Mouse (Mus musculus): ENCODE data around the gene Fbxo34. TPM values are rescaled to one million over a fixed set of nuclear protein-coding genes. Genes with fewer than 3 reads are reported as not detected.
A peak's percentile ranks its signal among the peaks of the same experiment; 100 is the strongest.
"Not testable (repeated sequence)": the region's sequence is repeated elsewhere in the genome, so short reads cannot be mapped to it uniquely, and the experiment has no call there.

Fbxo34 gene
- polyA plus RNA-seq, 1 experiment from 2014 or later: 24.8 TPM

DNA sequence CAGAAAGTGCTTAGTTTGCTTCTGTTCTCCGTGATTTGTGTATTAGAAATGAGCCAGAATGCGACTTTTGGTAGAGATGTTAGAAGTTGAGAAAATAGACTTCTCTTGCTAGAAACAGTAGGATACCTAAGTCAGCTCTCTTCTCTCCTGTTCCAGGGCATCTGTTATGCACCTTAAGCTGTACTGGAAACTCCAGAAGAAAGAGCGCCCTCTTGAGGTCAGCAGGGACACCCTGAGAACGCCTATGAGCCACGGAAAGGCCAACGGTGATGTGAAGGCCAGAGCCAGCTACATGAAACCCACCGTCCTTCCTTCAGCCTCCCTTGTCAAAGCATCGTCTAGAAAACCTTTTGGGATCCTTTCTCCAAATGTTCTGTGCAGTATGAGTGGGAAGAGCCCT is 78.8 kb downstream of the Fbxo34 start:
- Histone ChIP-seq H3K27me3 (ENCODE audit: control insufficient read depth, insufficient read depth, low read length) (no peaks in the 10 kb centered on the region), H3K27ac (ENCODE audit: low read depth, low read length) (no peak overlapping the region), H3K4me3 (ENCODE audit: low read depth, low read length) (no peak overlapping the region), H3K9me3 (replicated peaks; ENCODE audit: control insufficient read depth, low read length) (no peaks in the 10 kb centered on the region), H3K36me3 (ENCODE audit: control insufficient read depth, insufficient read depth, low read length) (peaks cover 2% of the 10 kb centered on the region; the same call in 1 of the 2 replicates), H3K4me1 (ENCODE audit: control insufficient read depth, insufficient read depth, low read length) (peaks cover 31% of the 10 kb centered on the region), H3K4me2 (no peak overlapping the region), H3K9ac (ENCODE audit: low read depth, low read length) (no peak overlapping the region)
- no peak for ATAC-seq (replicated peaks; ENCODE audit: insufficient number of reproducible peaks, low FRiP score, low TSS enrichment)
- 34% methylated on average over 8 of the region's 8 CpGs for WGBS (ENCODE audit: insufficient replicate concordance)

- H3K4me1 ChIP-seq (ENCODE audit: control insufficient read depth, insufficient read depth, low read length): peaks cover 37% of the 10 kb centered on the region
- WGBS (ENCODE audit: insufficient replicate concordance): 91% methylated on average over 11 of the region's 12 CpGs
- H3K9ac ChIP-seq (ENCODE audit: low read depth, low read length); H3K27ac ChIP-seq (ENCODE audit: low read depth, low read length); H3K36me3 ChIP-seq (ENCODE audit: control insufficient read depth, insufficient read depth, low read length); ATAC-seq (replicated peaks; ENCODE audit: insufficient number of reproducible peaks, low FRiP score, low TSS enrichment); H3K4me2 ChIP-seq; H3K4me3 ChIP-seq (ENCODE audit: low read depth, low read length); H3K9me3 ChIP-seq (replicated peaks; ENCODE audit: control insufficient read depth, low read length); H3K27me3 ChIP-seq (ENCODE audit: control insufficient read depth, insufficient read depth, low read length): not testable (repeated sequence)
Observed at GRCm38 (mm10) chr14:47529592-47529991, 79.4 kb downstream of the Fbxo34 start.

GRCm38 (mm10) chr14:47532496-47532895 is 82.3 kb downstream of the Fbxo34 start:
- peaks cover 25% of the 10 kb centered on the region for H3K4me1 ChIP-seq (ENCODE audit: control insufficient read depth, insufficient read depth, low read length)
- 75% methylated on average over 1 of the region's 1 CpGs for WGBS (ENCODE audit: insufficient replicate concordance)
- H3K9me3 ChIP-seq (replicated peaks; ENCODE audit: control insufficient read depth, low read length): no peaks in the 10 kb centered on the region
- 0 out of 2 replicates have a peak overlapping the region, but pooled peaks have one; percentile 8 for H3K9ac ChIP-seq (ENCODE audit: low read depth, low read length)
- no peak overlapping the region for H3K4me3 ChIP-seq (ENCODE audit: low read depth, low read length)
- no peak overlapping the region for H3K4me2 ChIP-seq
- peak overlapping the region; percentile 85 for H3K27ac ChIP-seq (ENCODE audit: low read depth, low read length)
- no peak for ATAC-seq (replicated peaks; ENCODE audit: insufficient number of reproducible peaks, low FRiP score, low TSS enrichment)
- peaks cover 2% of the 10 kb centered on the region; the same call in 1 of the 2 replicates for H3K36me3 ChIP-seq (ENCODE audit: control insufficient read depth, insufficient read depth, low read length)
- H3K27me3 ChIP-seq (ENCODE audit: control insufficient read depth, insufficient read depth, low read length): no peaks in the 10 kb centered on the region

GRCm38 (mm10) chr14:47533365-47534175 is 83.3 kb downstream of the Fbxo34 start:
- no peaks in the 10 kb centered on the region for H3K27me3 ChIP-seq (ENCODE audit: control insufficient read depth, insufficient read depth, low read length)
- no peaks in the 10 kb centered on the region for H3K9me3 ChIP-seq (replicated peaks; ENCODE audit: control insufficient read depth, low read length)
- H3K36me3 ChIP-seq (ENCODE audit: control insufficient read depth, insufficient read depth, low read length): peaks cover 2% of the 10 kb centered on the region; the same call in 1 of the 2 replicates
- 25% methylated on average over 11 of the region's 11 CpGs for WGBS (ENCODE audit: insufficient replicate concordance)
- H3K4me2 ChIP-seq: peak overlapping the region; percentile 34
- ATAC-seq (replicated peaks; ENCODE audit: insufficient number of reproducible peaks, low FRiP score, low TSS enrichment): peak; percentile 94
- H3K9ac ChIP-seq (ENCODE audit: low read depth, low read length): peak overlapping the region; percentile 52; the same call in 1 of the 2 replicates
- H3K4me1 ChIP-seq (ENCODE audit: control insufficient read depth, insufficient read depth, low read length): peaks cover 21% of the 10 kb centered on the region
- peak overlapping the region; percentile 85 for H3K27ac ChIP-seq (ENCODE audit: low read depth, low read length)
- no peak overlapping the region for H3K4me3 ChIP-seq (ENCODE audit: low read depth, low read length)

DNA sequence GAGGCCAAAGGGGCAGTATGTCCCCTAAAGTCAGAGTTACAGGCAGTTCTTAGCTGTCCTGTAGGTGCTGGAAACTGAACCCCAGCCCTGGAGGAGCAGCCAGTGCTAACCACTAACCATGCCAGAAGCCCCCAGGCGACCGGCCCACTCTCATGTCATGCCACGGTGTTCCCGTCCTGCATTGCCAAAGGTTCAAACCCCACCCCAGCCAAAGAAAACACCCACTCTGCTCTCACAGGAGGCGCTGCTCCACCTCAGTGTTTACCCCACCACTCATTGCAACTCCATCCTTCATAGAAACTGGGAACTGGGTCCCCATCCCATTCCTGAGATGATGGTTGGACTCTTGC is 83.9 kb downstream of the Fbxo34 start:
- no peaks in the 10 kb centered on the region for H3K27me3 ChIP-seq (ENCODE audit: control insufficient read depth, insufficient read depth, low read length)
- peak overlapping the region; percentile 85 for H3K27ac ChIP-seq (ENCODE audit: low read depth, low read length)
- peaks cover 21% of the 10 kb centered on the region for H3K4me1 ChIP-seq (ENCODE audit: control insufficient read depth, insufficient read depth, low read length)
- ATAC-seq (replicated peaks; ENCODE audit: insufficient number of reproducible peaks, low FRiP score, low TSS enrichment): no peak
- 78% methylated on average over 5 of the region's 5 CpGs for WGBS (ENCODE audit: insufficient replicate concordance)
- H3K36me3 ChIP-seq (ENCODE audit: control insufficient read depth, insufficient read depth, low read length): peaks cover 2% of the 10 kb centered on the region; the same call in 1 of the 2 replicates
- H3K4me2 ChIP-seq: 0 out of 2 replicates have a peak overlapping the region, but pooled peaks have one; percentile 14
- no peaks in the 10 kb centered on the region for H3K9me3 ChIP-seq (replicated peaks; ENCODE audit: control insufficient read depth, low read length)
- H3K9ac ChIP-seq (ENCODE audit: low read depth, low read length): peak overlapping the region; percentile 52; the same call in 1 of the 2 replicates
- no peak overlapping the region for H3K4me3 ChIP-seq (ENCODE audit: low read depth, low read length)

DNA sequence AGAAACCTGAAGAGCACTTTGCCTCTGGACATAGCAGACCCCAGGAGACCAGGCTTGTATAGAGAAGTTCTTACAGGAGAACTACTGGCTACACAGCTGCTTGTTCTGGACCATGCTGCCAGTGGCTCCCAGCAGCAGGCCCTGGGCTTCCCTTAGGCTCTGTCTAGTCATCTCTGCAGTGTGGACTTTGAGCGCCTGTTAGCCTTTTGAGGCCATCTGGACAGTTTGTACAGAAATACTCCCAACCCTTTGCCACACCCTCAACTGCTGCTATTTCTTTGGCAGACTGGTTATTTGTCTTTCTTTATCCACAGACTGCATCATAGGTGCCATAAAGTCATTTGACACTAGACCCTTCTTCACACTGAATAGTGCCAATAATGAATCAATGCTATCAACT is 84.9 kb downstream of the Fbxo34 start:
- no peaks in the 10 kb centered on the region for H3K27me3 ChIP-seq (ENCODE audit: control insufficient read depth, insufficient read depth, low read length)
- peaks cover 21% of the 10 kb centered on the region for H3K4me1 ChIP-seq (ENCODE audit: control insufficient read depth, insufficient read depth, low read length)
- H3K4me2 ChIP-seq: no peak overlapping the region
- no peak overlapping the region for H3K27ac ChIP-seq (ENCODE audit: low read depth, low read length)
- 86% methylated on average over 1 of the region's 1 CpGs for WGBS (ENCODE audit: insufficient replicate concordance)
- no peak for ATAC-seq (replicated peaks; ENCODE audit: insufficient number of reproducible peaks, low FRiP score, low TSS enrichment)
- peaks cover 5% of the 10 kb centered on the region for H3K36me3 ChIP-seq (ENCODE audit: control insufficient read depth, insufficient read depth, low read length)
- H3K4me3 ChIP-seq (ENCODE audit: low read depth, low read length): no peak overlapping the region
- no peaks in the 10 kb centered on the region for H3K9me3 ChIP-seq (replicated peaks; ENCODE audit: control insufficient read depth, low read length)
- H3K9ac ChIP-seq (ENCODE audit: low read depth, low read length): no peak overlapping the region

- Histone ChIP-seq H3K27me3 (ENCODE audit: control insufficient read depth, insufficient read depth, low read length) (no peaks in the 10 kb centered on the region), H3K4me2 (no peak overlapping the region), H3K9ac (ENCODE audit: low read depth, low read length) (no peak overlapping the region), H3K9me3 (replicated peaks; ENCODE audit: control insufficient read depth, low read length) (no peaks in the 10 kb centered on the region), H3K36me3 (ENCODE audit: control insufficient read depth, insufficient read depth, low read length) (peaks cover 3% of the 10 kb centered on the region), H3K4me3 (ENCODE audit: low read depth, low read length) (no peak overlapping the region), H3K27ac (ENCODE audit: low read depth, low read length) (no peak overlapping the region), H3K4me1 (ENCODE audit: control insufficient read depth, insufficient read depth, low read length) (no peaks in the 10 kb centered on the region)
- WGBS (ENCODE audit: insufficient replicate concordance): 88% methylated on average over 10 of the region's 10 CpGs
- ATAC-seq (replicated peaks; ENCODE audit: insufficient number of reproducible peaks, low FRiP score, low TSS enrichment): no peak
Observed at GRCm38 (mm10) chr14:47541325-47541948, 91.2 kb downstream of the Fbxo34 start.

DNA sequence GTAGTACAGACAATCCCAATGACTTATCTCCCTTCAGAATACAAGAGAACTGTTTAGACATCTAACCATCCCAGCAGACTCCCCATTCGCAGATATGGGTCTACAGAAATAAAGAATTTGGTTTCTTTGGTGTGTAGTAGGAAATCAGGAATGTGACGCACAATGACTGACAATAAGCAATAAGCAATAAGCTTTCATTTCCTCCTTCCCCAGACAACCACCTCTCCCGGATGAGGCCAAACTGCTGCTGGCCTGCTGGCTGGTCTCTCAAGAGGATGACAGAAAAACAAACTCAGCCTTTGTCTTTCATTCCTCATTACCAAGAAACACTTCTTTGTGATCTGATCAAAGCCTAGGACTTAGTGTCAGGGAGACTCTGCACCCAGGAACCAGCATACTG is 92.1 kb downstream of the Fbxo34 start:
- no peaks in the 10 kb centered on the region for H3K4me1 ChIP-seq (ENCODE audit: control insufficient read depth, insufficient read depth, low read length)
- no peaks in the 10 kb centered on the region for H3K9me3 ChIP-seq (replicated peaks; ENCODE audit: control insufficient read depth, low read length)
- 91% methylated on average over 3 of the region's 3 CpGs for WGBS (ENCODE audit: insufficient replicate concordance)
- H3K4me2 ChIP-seq: no peak overlapping the region
- peaks cover 3% of the 10 kb centered on the region for H3K36me3 ChIP-seq (ENCODE audit: control insufficient read depth, insufficient read depth, low read length)
- no peak overlapping the region for H3K9ac ChIP-seq (ENCODE audit: low read depth, low read length)
- H3K27me3 ChIP-seq (ENCODE audit: control insufficient read depth, insufficient read depth, low read length): no peaks in the 10 kb centered on the region
- H3K27ac ChIP-seq (ENCODE audit: low read depth, low read length): no peak overlapping the region
- ATAC-seq (replicated peaks; ENCODE audit: insufficient number of reproducible peaks, low FRiP score, low TSS enrichment): no peak
- H3K4me3 ChIP-seq (ENCODE audit: low read depth, low read length): no peak overlapping the region
